Mouse (Mus musculus) hindbrain, embryonic 12.5 days (tissue): Measurements from ENCODE around the gene Irf9. TPM values are rescaled to one million over a fixed set of nuclear protein-coding genes. Genes with fewer than 3 reads are reported as not detected.

Experiments
- ATAC-seq: fragments of 200-750 bp; cut with Nextera tagmentation; 2 replicates; pipeline ENCODE4 v1.8.0; 2017; ENCODE audit warnings: moderate TSS enrichment; ENCODE audit not compliant: low FRiP score
- H3K27ac ChIP-seq: fragments of 300-500 bp; sonication (generic); 2 replicates; pipeline ENCODE4 v1.5.1; 2016; ENCODE audit warnings: mild to moderate bottlenecking
- H3K27me3 ChIP-seq: fragments of 300-500 bp; sonication (generic); 2 replicates; pipeline ENCODE4 v1.6.1; 2016; ENCODE audit warnings: mild to moderate bottlenecking
- H3K36me3 ChIP-seq: fragments of 300-500 bp; sonication (generic); 2 replicates; pipeline ENCODE4 v1.6.1; 2016; ENCODE audit warnings: mild to moderate bottlenecking
- H3K4me1 ChIP-seq: fragments of 300-500 bp; sonication (generic); 2 replicates; pipeline ENCODE4 v1.6.1; 2016
- H3K4me2 ChIP-seq: fragments of 300-500 bp; sonication (generic); replicated peaks from 2 replicates; pipeline ENCODE4 v1.6.1; 2016; ENCODE audit warnings: mild to moderate bottlenecking
- H3K4me3 ChIP-seq: fragments of 300-500 bp; sonication (generic); 2 replicates; pipeline ENCODE4 v1.5.1; 2016; ENCODE audit warnings: mild to moderate bottlenecking
- H3K9ac ChIP-seq: fragments of 300-500 bp; sonication (generic); 2 replicates; pipeline ENCODE4 v1.6.1; 2016; ENCODE audit warnings: mild to moderate bottlenecking, moderate library complexity
- H3K9me3 ChIP-seq: fragments of 300-500 bp; sonication (generic); replicated peaks from 2 replicates; pipeline ENCODE4 v1.6.1; 2016; ENCODE audit warnings: mild to moderate bottlenecking
- WGBS: fragments of 180-500 bp; shearing (Covaris S2); methylation state at CpG from one replicate; pipeline ENCODE4 v1.1.7; 2016; 5-methylcytosine and 5-hydroxymethylcytosine counted together
- polyA plus RNA-seq: library from polyadenylated mRNA; unstranded; fragments of >200 nt; fragmentation: Nextera tagmentation; extraction: Ambion mirVana; gene quantifications from 2 replicates; pipeline ENCODE4 v1.2.1, GENCODE M21; 2016

The Irf9 gene
- polyA plus RNA-seq, 1 experiment from 2014 or later, result 10.7 TPM

GRCm38 (mm10) chr14:55658011-55658410, 54.6 kb downstream of the Irf9 start:
- 95% methylated on average over 5 of the region's 5 CpGs for WGBS
- H3K36me3 ChIP-seq, result peaks cover 24% of the 10 kb centered on the region
- no peak for ATAC-seq
- H3K4me1 ChIP-seq, result peaks cover 3% of the 10 kb centered on the region
- no peak overlapping the region for H3K27ac ChIP-seq
- no peaks in the 10 kb centered on the region for H3K27me3 ChIP-seq
- H3K4me2 ChIP-seq, result no peak overlapping the region
- H3K4me3 ChIP-seq, result no peak overlapping the region
- H3K9me3 ChIP-seq, result no peaks in the 10 kb centered on the region
- H3K9ac ChIP-seq, result no peak overlapping the region

Other genes starting within 250 kb of the Irf9 start
- gene Dhrs4, start 124.8 kb upstream of the Irf9 start, polyA plus RNA-seq, result 42.7 and 44.5 TPM in 2 replicates
- 17.0 and 18.0 TPM in 2 replicates for gene Carmil3, start 112.9 kb upstream of the Irf9 start, polyA plus RNA-seq
- 0.83 and 1.4 TPM in 2 replicates for gene Cpne6, start 93.1 kb upstream of the Irf9 start, polyA plus RNA-seq
- not detected in 2 replicates for gene Nrl, start 78.6 kb upstream of the Irf9 start, polyA plus RNA-seq
- gene Pck2, start 63.3 kb upstream of the Irf9 start, polyA plus RNA-seq, result 22.3 and 23.6 TPM in 2 replicates
- 104 and 106 TPM in 2 replicates for gene Dcaf11, start 43.6 kb upstream of the Irf9 start, polyA plus RNA-seq
- 0.62 TPM in 1 of 2 replicates, not detected in the other for gene A730061H03Rik, start 43.2 kb upstream of the Irf9 start, polyA plus RNA-seq
- 1.4 and 4.2 TPM in 2 replicates for gene Fitm1, start 28.0 kb upstream of the Irf9 start, polyA plus RNA-seq
- 132 and 133 TPM in 2 replicates for gene Psme1, start 25.4 kb upstream of the Irf9 start, polyA plus RNA-seq
- gene Emc9, start 18.3 kb upstream of the Irf9 start, polyA plus RNA-seq, result 8.5 and 9.0 TPM in 2 replicates
- gene Psme2, start 12.5 kb upstream of the Irf9 start, polyA plus RNA-seq, result 201 and 234 TPM in 2 replicates
- gene Rnf31, start 11.9 kb upstream of the Irf9 start, polyA plus RNA-seq, result 21.2 and 23.7 TPM in 2 replicates
- 14.9 and 15.9 TPM in 2 replicates for gene Rec8, start 14.5 kb downstream of the Irf9 start, polyA plus RNA-seq
- 79.0 and 91.0 TPM in 2 replicates for gene Ipo4, start 32.4 kb downstream of the Irf9 start, polyA plus RNA-seq
- 2.4 and 3.2 TPM in 2 replicates for gene Gm49378, start 34.3 kb downstream of the Irf9 start, polyA plus RNA-seq
- 69.4 and 69.8 TPM in 2 replicates for gene Tm9sf1, start 40.2 kb downstream of the Irf9 start, polyA plus RNA-seq
- 0.50 and 0.52 TPM in 2 replicates for gene Tssk4, start 46.6 kb downstream of the Irf9 start, polyA plus RNA-seq
- gene Mdp1, start 56.9 kb downstream of the Irf9 start, polyA plus RNA-seq, result 63.7 and 65.4 TPM in 2 replicates
- 57.0 and 58.2 TPM in 2 replicates for gene Gmpr2, start 68.4 kb downstream of the Irf9 start, polyA plus RNA-seq
- gene Nedd8, start 68.6 kb downstream of the Irf9 start, polyA plus RNA-seq, result 506 and 544 TPM in 2 replicates
- gene Tinf2, start 78.2 kb downstream of the Irf9 start, polyA plus RNA-seq, result 42.8 and 43.1 TPM in 2 replicates
- 0.48 and 0.90 TPM in 2 replicates for gene Tgm1, start 110.4 kb downstream of the Irf9 start, polyA plus RNA-seq
- gene Rabggta, start 118.7 kb downstream of the Irf9 start, polyA plus RNA-seq, result 36.6 and 38.1 TPM in 2 replicates
- gene Dhrs1, start 142.1 kb downstream of the Irf9 start, polyA plus RNA-seq, result 73.2 and 75.0 TPM in 2 replicates
- gene Nop9, start 142.1 kb downstream of the Irf9 start, polyA plus RNA-seq, result 42.0 and 47.5 TPM in 2 replicates
- 0.36 and 0.56 TPM in 2 replicates for gene Cideb, start 154.9 kb downstream of the Irf9 start, polyA plus RNA-seq
- gene Ltb4r2, start 157.9 kb downstream of the Irf9 start, polyA plus RNA-seq, result 0.36 and 0.57 TPM in 2 replicates
- 0.72 TPM in 1 of 2 replicates, not detected in the other for gene Ltb4r1, start 162.4 kb downstream of the Irf9 start, polyA plus RNA-seq
- 15.7 and 19.5 TPM in 2 replicates for gene Adcy4, start 180.5 kb downstream of the Irf9 start, polyA plus RNA-seq
- 10.8 and 13.5 TPM in 2 replicates for gene Ripk3, start 185.3 kb downstream of the Irf9 start, polyA plus RNA-seq
- 42.4 and 45.2 TPM in 2 replicates for gene Nfatc4, start 219.6 kb downstream of the Irf9 start, polyA plus RNA-seq